Comparison of ENCODE assay signal across 27 mouse cellular contexts in the genomic region with DNA sequence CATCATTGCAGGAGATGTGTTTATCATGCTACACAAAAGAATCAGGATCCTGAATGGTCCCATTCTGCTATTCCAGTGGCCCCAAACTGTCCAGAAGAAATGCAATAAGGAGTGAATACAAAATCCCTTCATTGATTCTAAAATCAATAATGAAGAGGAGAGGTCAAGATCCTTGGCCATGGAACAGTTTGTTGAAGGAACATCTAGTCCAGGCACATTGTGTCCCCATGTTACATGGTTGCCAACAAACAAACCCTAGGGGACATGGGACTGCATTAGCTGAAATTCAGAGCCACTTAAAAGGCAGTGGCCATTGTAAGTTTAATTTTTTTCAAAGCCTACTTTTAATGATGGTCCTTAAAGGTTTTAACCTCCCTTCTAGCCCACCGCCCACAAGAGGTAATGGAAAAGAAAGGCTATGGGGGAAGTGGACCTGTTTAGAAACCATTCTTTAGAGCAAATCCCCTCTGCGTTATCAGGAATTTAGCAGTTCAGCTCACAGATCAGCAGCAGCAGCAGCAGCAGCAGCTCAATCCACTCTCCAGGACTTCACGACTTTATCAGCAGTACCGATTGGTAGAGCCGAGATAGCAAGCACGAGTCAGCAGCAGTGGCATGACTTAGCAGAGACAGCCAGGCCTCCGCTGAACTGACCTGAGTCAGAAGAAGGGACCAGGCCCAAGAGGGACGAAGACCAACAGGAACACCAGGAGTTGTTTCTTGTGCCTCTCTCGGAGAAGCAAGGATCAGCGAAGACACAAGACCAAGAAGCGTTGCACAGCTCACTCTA.
DNase-seq lines count a peak whose midpoint lies in the region; ATAC-seq and TF ChIP-seq lines count a peak whose summit lies in the region.
"Had no signal": no experiment of that assay in that cellular context is flagged by ENCODE, and none has a peak within 500 bp of the region (broad histone marks: within the 10 kb centered on the region; RNA-seq: fewer than 3 reads in every experiment).

No protein-coding gene starts in this region.

- TF ChIP-seq CTCF in heart, adult 2 months (IDR thresholded peaks at IDR 0.05) = no peak
- TF ChIP-seq CTCF in liver, adult 2 months (IDR thresholded peaks at IDR 0.05; ENCODE audit: low read depth, low read length) = no peak
- no peak for TF ChIP-seq CTCF in stomach, postnatal 0 days (IDR thresholded peaks at IDR 0.05; ENCODE audit: low read depth)
- TF ChIP-seq CTCF in forebrain, postnatal 0 days (IDR thresholded peaks at IDR 0.05; ENCODE audit: low read depth) = no peak

- H3K27me3 ChIP-seq in heart, embryonic 12.5 days (replicated peaks) = peaks cover 51% of the 10 kb centered on the region
- H3K27me3 ChIP-seq in heart, adult 2 months (ENCODE audit: control insufficient read depth, insufficient read depth, low read length) = no peaks in the 10 kb centered on the region
- H3K27me3 ChIP-seq in liver, adult 2 months (ENCODE audit: control insufficient read depth, insufficient read depth, low read length) = no peaks in the 10 kb centered on the region
- peaks cover 15% of the 10 kb centered on the region; the same call in 1 of the 2 replicates for H3K27me3 ChIP-seq in liver, embryonic 15.5 days
- no peaks in the 10 kb centered on the region for H3K27me3 ChIP-seq in stomach, postnatal 0 days (ENCODE audit: control insufficient read depth, insufficient read depth, low read length)
- no peaks in the 10 kb centered on the region for H3K27me3 ChIP-seq in forebrain, postnatal 0 days (ENCODE audit: insufficient read depth, low read length)
- H3K27me3 ChIP-seq in neural tube, embryonic 15.5 days (replicated peaks) = 0 out of 2 replicates have a peak, but pooled peaks cover 5% of the 10 kb centered on the region
- H3K27me3 ChIP-seq: forebrain, embryonic 12.5 days; limb, embryonic 13.5 days; midbrain, embryonic 12.5 days had no signal

- intact Hi-C loops in heart, adult 2 months (cut with DNase I) = no loop called here

- peak; percentile 89 for ATAC-seq in heart, embryonic 12.5 days (ENCODE audit: insufficient number of reproducible peaks, low FRiP score)
- ATAC-seq in liver, embryonic 15.5 days (ENCODE audit: insufficient read depth) = peak; percentile 72
- ATAC-seq in stomach, postnatal 0 days (ENCODE audit: low FRiP score, low TSS enrichment) = no peak
- ATAC-seq in forebrain, postnatal 0 days = no peak
- ATAC-seq in neural tube, embryonic 15.5 days (ENCODE audit: low FRiP score) = no peak

- 32% methylated on average over 11 of the region's 11 CpGs for WGBS in heart, embryonic 12.5 days
- WGBS in heart, adult 2 months = 46% methylated on average over 11 of the region's 11 CpGs
- WGBS in liver, adult 2 months = 68% methylated on average over 11 of the region's 11 CpGs
- 44% methylated on average over 11 of the region's 11 CpGs for WGBS in liver, embryonic 15.5 days (ENCODE audit: insufficient replicate concordance)
- WGBS in stomach, postnatal 0 days = 77% methylated on average over 11 of the region's 11 CpGs
- 90% methylated on average over 11 of the region's 11 CpGs for WGBS in forebrain, postnatal 0 days
- WGBS in neural tube, embryonic 15.5 days = 93% methylated on average over 11 of the region's 11 CpGs

- H3K9me3 ChIP-seq in heart, embryonic 12.5 days (replicated peaks) = peaks cover 10% of the 10 kb centered on the region
- no peaks in the 10 kb centered on the region for H3K9me3 ChIP-seq in liver, embryonic 15.5 days (replicated peaks)
- no peaks in the 10 kb centered on the region for H3K9me3 ChIP-seq in stomach, postnatal 0 days (ENCODE audit: control insufficient read depth, low read length)
- H3K9me3 ChIP-seq in forebrain, postnatal 0 days (ENCODE audit: low read length) = no peaks in the 10 kb centered on the region
- no peaks in the 10 kb centered on the region for H3K9me3 ChIP-seq in neural tube, embryonic 15.5 days (replicated peaks)
- H3K9me3 ChIP-seq: embryonic facial prominence, embryonic 13.5 days; forebrain, embryonic 12.5 days; heart, embryonic 13.5 days; hindbrain, embryonic 10.5 days; hindbrain, embryonic 15.5 days; limb, embryonic 13.5 days; midbrain, embryonic 12.5 days had no signal

- DNase-seq in heart, adult 2 months = no peak
- DNase-seq in liver, adult 2 months (ENCODE audit: extremely low read depth, low read depth, low spot score) = peak; percentile 92
- peak; percentile 18 for DNase-seq in stomach, postnatal 0 days (ENCODE audit: low spot score)
- DNase-seq in cerebellum, adult 11-12 months = no peak
- DNase-seq in forebrain, postnatal 0 days = no peak
- DNase-seq: cerebellum, adult 9-11 months; gastrocnemius, postnatal 10 days; heart, postnatal 10 days; kidney, adult 18-20 months; kidney, postnatal 36 days; lung, embryonic 14.5 days; lung, postnatal 14 days; right cerebral cortex, postnatal 25 days; thymus, adult 2 months; thymus, postnatal 36 days had no signal

- H3K79me2 ChIP-seq in heart, adult 2 months (replicated peaks; ENCODE audit: control insufficient read depth, insufficient read depth, low read length) = no peaks in the 10 kb centered on the region
- no peaks in the 10 kb centered on the region for H3K79me2 ChIP-seq in liver, adult 2 months (ENCODE audit: control insufficient read depth, insufficient read depth, low read length)

- no peak for TF ChIP-seq POLR2A in heart, adult 2 months (IDR thresholded peaks at IDR 0.05; ENCODE audit: insufficient read depth, low read depth, low read length)
- TF ChIP-seq POLR2A in liver, adult 2 months (IDR thresholded peaks at IDR 0.05; ENCODE audit: extremely low read depth, insufficient read depth, low read length) = no peak

- no peak for TF ChIP-seq EP300 in heart, adult 2 months (IDR thresholded peaks at IDR 0.05; ENCODE audit: insufficient read depth, low read depth, low read length)
- TF ChIP-seq EP300 in stomach, postnatal 0 days (optimal IDR thresholded peaks at IDR 0.05) = no peak

- H3K4me1 ChIP-seq in heart, embryonic 12.5 days (replicated peaks) = peaks cover 16% of the 10 kb centered on the region
- no peaks in the 10 kb centered on the region for H3K4me1 ChIP-seq in heart, adult 2 months (ENCODE audit: control insufficient read depth, insufficient read depth, low read length)
- peaks cover 14% of the 10 kb centered on the region for H3K4me1 ChIP-seq in liver, adult 2 months (ENCODE audit: control insufficient read depth, insufficient read depth, low read length)
- peaks cover 12% of the 10 kb centered on the region; the same call in 1 of the 2 replicates for H3K4me1 ChIP-seq in liver, embryonic 15.5 days (replicated peaks)
- no peaks in the 10 kb centered on the region for H3K4me1 ChIP-seq in stomach, postnatal 0 days (replicated peaks; ENCODE audit: control insufficient read depth, insufficient read depth)
- no peaks in the 10 kb centered on the region; the same call in 1 of the 2 replicates for H3K4me1 ChIP-seq in forebrain, postnatal 0 days (ENCODE audit: insufficient read depth)
- peaks cover 8% of the 10 kb centered on the region for H3K4me1 ChIP-seq in neural tube, embryonic 15.5 days
- H3K4me1 ChIP-seq: limb, embryonic 13.5 days had no signal

- no peak overlapping the region for H3K27ac ChIP-seq in heart, embryonic 12.5 days (ENCODE audit: poor library complexity, severe bottlenecking)
- H3K27ac ChIP-seq in heart, adult 2 months = no peak overlapping the region
- no peak overlapping the region; the same call in 1 of the 2 replicates for H3K27ac ChIP-seq in liver, adult 2 months (replicated peaks; ENCODE audit: insufficient read depth, low read depth, low read length)
- H3K27ac ChIP-seq in liver, embryonic 15.5 days (replicated peaks) = no peak overlapping the region; the same call in 1 of the 2 replicates
- H3K27ac ChIP-seq in stomach, postnatal 0 days (replicated peaks) = no peak overlapping the region
- no peak overlapping the region for H3K27ac ChIP-seq in forebrain, postnatal 0 days (ENCODE audit: low read depth, low read length)
- no peak overlapping the region for H3K27ac ChIP-seq in neural tube, embryonic 15.5 days (replicated peaks)
- H3K27ac ChIP-seq: embryonic facial prominence, embryonic 13.5 days; forebrain, embryonic 12.5 days; heart, embryonic 13.5 days; hindbrain, embryonic 10.5 days; hindbrain, embryonic 15.5 days; layer of hippocampus, adult 2 months; limb, embryonic 13.5 days; midbrain, embryonic 12.5 days had no signal

- H3K4me2 ChIP-seq in heart, embryonic 12.5 days = no peak overlapping the region
- no peak overlapping the region for H3K4me2 ChIP-seq in liver, embryonic 15.5 days
- H3K4me2 ChIP-seq in stomach, postnatal 0 days (replicated peaks; ENCODE audit: low read depth) = no peak overlapping the region
- H3K4me2 ChIP-seq in forebrain, postnatal 0 days (ENCODE audit: low read depth) = no peak overlapping the region
- no peak overlapping the region for H3K4me2 ChIP-seq in neural tube, embryonic 15.5 days
- H3K4me2 ChIP-seq: embryonic facial prominence, embryonic 13.5 days; forebrain, embryonic 12.5 days; heart, embryonic 13.5 days; hindbrain, embryonic 15.5 days; limb, embryonic 13.5 days; lung, embryonic 14.5 days; midbrain, embryonic 12.5 days had no signal

- H3K36me3 ChIP-seq in heart, embryonic 12.5 days = no peaks in the 10 kb centered on the region
- no peaks in the 10 kb centered on the region for H3K36me3 ChIP-seq in heart, adult 2 months (ENCODE audit: control insufficient read depth, insufficient read depth, low read length)
- no peaks in the 10 kb centered on the region for H3K36me3 ChIP-seq in liver, adult 2 months (ENCODE audit: control insufficient read depth, insufficient read depth, low read length)
- H3K36me3 ChIP-seq in liver, embryonic 15.5 days (replicated peaks) = no peaks in the 10 kb centered on the region
- no peaks in the 10 kb centered on the region for H3K36me3 ChIP-seq in stomach, postnatal 0 days (ENCODE audit: control insufficient read depth, insufficient read depth, low read length)
- no peaks in the 10 kb centered on the region for H3K36me3 ChIP-seq in forebrain, postnatal 0 days (ENCODE audit: insufficient read depth)
- H3K36me3 ChIP-seq in neural tube, embryonic 15.5 days = no peaks in the 10 kb centered on the region
- H3K36me3 ChIP-seq: embryonic facial prominence, embryonic 13.5 days; forebrain, embryonic 12.5 days; heart, embryonic 13.5 days; hindbrain, embryonic 10.5 days; hindbrain, embryonic 15.5 days; limb, embryonic 13.5 days; midbrain, embryonic 12.5 days had no signal

- H3K4me3 ChIP-seq in heart, embryonic 12.5 days = no peak overlapping the region
- no peak overlapping the region for H3K4me3 ChIP-seq in heart, adult 2 months
- H3K4me3 ChIP-seq in liver, adult 2 months (ENCODE audit: insufficient read depth, low read depth, low read length) = no peak overlapping the region
- no peak overlapping the region for H3K4me3 ChIP-seq in liver, embryonic 15.5 days (replicated peaks)
- H3K4me3 ChIP-seq in stomach, postnatal 0 days (ENCODE audit: low read depth, low read length) = no peak overlapping the region
- no peak overlapping the region for H3K4me3 ChIP-seq in forebrain, postnatal 0 days (ENCODE audit: low read depth, low read length)
- H3K4me3 ChIP-seq in neural tube, embryonic 15.5 days (replicated peaks) = no peak overlapping the region
- H3K4me3 ChIP-seq: embryonic facial prominence, embryonic 13.5 days; erythroblast, embryonic 14.5 days; forebrain, embryonic 12.5 days; heart, embryonic 13.5 days; hindbrain, embryonic 10.5 days; hindbrain, embryonic 15.5 days; layer of hippocampus, adult 2 months; limb, embryonic 13.5 days; midbrain, embryonic 12.5 days had no signal

- H3K9ac ChIP-seq in heart, embryonic 12.5 days = no peak overlapping the region
- H3K9ac ChIP-seq in heart, adult 2 months (ENCODE audit: low read depth, low read length) = no peak overlapping the region
- no peak overlapping the region for H3K9ac ChIP-seq in liver, adult 2 months (ENCODE audit: low read depth, low read length)
- no peak overlapping the region for H3K9ac ChIP-seq in liver, embryonic 15.5 days
- no peak overlapping the region for H3K9ac ChIP-seq in stomach, postnatal 0 days (ENCODE audit: low read length)
- H3K9ac ChIP-seq in forebrain, postnatal 0 days = no peak overlapping the region
- no peak overlapping the region for H3K9ac ChIP-seq in neural tube, embryonic 15.5 days (replicated peaks)
- H3K9ac ChIP-seq: embryonic facial prominence, embryonic 13.5 days; forebrain, embryonic 12.5 days; heart, embryonic 13.5 days; hindbrain, embryonic 15.5 days; limb, embryonic 13.5 days; lung, embryonic 14.5 days; midbrain, embryonic 12.5 days had no signal

Comparison
In these comparisons a context has a peak if more than half of its experiments do, and no peak if none do; other contexts are left out.
1. ATAC-seq: peak in heart, embryonic 12.5 days (single experiment) and liver, embryonic 15.5 days (single experiment); none in stomach, postnatal 0 days (single experiment), forebrain, postnatal 0 days (single experiment) and neural tube, embryonic 15.5 days (single experiment).
2. DNase-seq: peak in liver, adult 2 months (single experiment) and stomach, postnatal 0 days (single experiment); none in heart, adult 2 months (0 of 2), cerebellum, adult 11-12 months (single experiment) and forebrain, postnatal 0 days (single experiment).